Mouse (Mus musculus): ENCODE results near the gene Cacna1s. TPM values are rescaled to one million over a fixed set of nuclear protein-coding genes. Genes with fewer than 3 reads are reported as not detected.

Cacna1s gene
- polyA plus RNA-seq, 1 experiment = 1.0 TPM

DNA sequence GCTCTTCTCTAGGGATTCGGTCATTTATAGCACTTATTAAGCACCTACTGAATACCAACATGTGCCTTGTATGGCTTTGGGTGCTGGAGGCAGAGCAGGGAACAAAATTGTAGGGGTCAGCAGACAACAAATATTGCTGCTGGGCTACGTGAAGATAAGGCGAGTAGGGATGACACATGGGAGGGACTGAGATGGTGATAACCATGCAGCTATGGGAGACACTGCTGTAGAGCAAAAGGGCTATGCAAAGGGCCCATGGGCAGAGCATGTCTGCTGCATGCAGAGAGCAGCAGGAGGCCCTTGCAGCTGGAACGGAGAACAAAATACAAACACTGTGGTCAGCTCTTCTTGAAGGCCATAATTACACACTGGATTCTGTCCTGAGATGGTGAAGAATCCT is 49.5 kb downstream of the Cacna1s start:
- Histone ChIP-seq H3K9me3 (replicated peaks; ENCODE audit: control insufficient read depth, insufficient read depth, low read length, poor library complexity, severe bottlenecking) (no peaks in the 10 kb centered on the region), H3K27ac (ENCODE audit: insufficient read depth, low read length) (no peak overlapping the region)

GRCm38 (mm10) chr1:136102551-136102950 is 50.0 kb downstream of the Cacna1s start:
- Histone ChIP-seq H3K27me3 (ENCODE audit: control insufficient read depth, insufficient read depth, low read length, poor library complexity, severe bottlenecking) (no peaks in the 10 kb centered on the region), H3K9me3 (replicated peaks; ENCODE audit: control insufficient read depth, insufficient read depth, low read length, poor library complexity, severe bottlenecking) (no peaks in the 10 kb centered on the region), H3K36me3 (ENCODE audit: control insufficient read depth, insufficient read depth, low read length, poor library complexity, severe bottlenecking) (no peaks in the 10 kb centered on the region), H3K27ac (ENCODE audit: insufficient read depth, low read length) (no peak overlapping the region), H3K4me1 (ENCODE audit: control insufficient read depth, insufficient read depth, low read length) (no peaks in the 10 kb centered on the region), H3K4me3 (ENCODE audit: low read depth, low read length) (no peak overlapping the region), H3K9ac (ENCODE audit: low read depth, poor library complexity, severe bottlenecking) (no peak overlapping the region)
- TF ChIP-seq CTCF (IDR thresholded peaks at IDR 0.05; ENCODE audit: low read depth, low read length) (no peak), POLR2A (IDR thresholded peaks at IDR 0.05; ENCODE audit: insufficient read depth, low read length) (no peak), EP300 (IDR thresholded peaks at IDR 0.05; ENCODE audit: insufficient read depth, low read depth, low read length) (no peak)

More for the DNA sequence above, 49.5 kb downstream of the Cacna1s start:
- Histone ChIP-seq H3K4me3 (ENCODE audit: low read depth, low read length) (no peak overlapping the region), H3K9ac (ENCODE audit: low read depth, poor library complexity, severe bottlenecking) (no peak overlapping the region), H3K4me1 (ENCODE audit: control insufficient read depth, insufficient read depth, low read length) (no peaks in the 10 kb centered on the region), H3K36me3 (ENCODE audit: control insufficient read depth, insufficient read depth, low read length, poor library complexity, severe bottlenecking) (no peaks in the 10 kb centered on the region), H3K27me3 (ENCODE audit: control insufficient read depth, insufficient read depth, low read length, poor library complexity, severe bottlenecking) (no peaks in the 10 kb centered on the region)
- no peak for TF ChIP-seq POLR2A (IDR thresholded peaks at IDR 0.05; ENCODE audit: insufficient read depth, low read length)
- no peak for TF ChIP-seq EP300 (IDR thresholded peaks at IDR 0.05; ENCODE audit: insufficient read depth, low read depth, low read length)
- no peak for TF ChIP-seq CTCF (IDR thresholded peaks at IDR 0.05; ENCODE audit: low read depth, low read length)

- H3K27ac ChIP-seq (ENCODE audit: insufficient read depth, low read length) = no peak overlapping the region
- H3K4me3 ChIP-seq (ENCODE audit: low read depth, low read length) = no peak overlapping the region
- H3K4me1 ChIP-seq (ENCODE audit: control insufficient read depth, insufficient read depth, low read length) = no peaks in the 10 kb centered on the region
- H3K27me3 ChIP-seq (ENCODE audit: control insufficient read depth, insufficient read depth, low read length, poor library complexity, severe bottlenecking) = no peaks in the 10 kb centered on the region
- no peaks in the 10 kb centered on the region for H3K36me3 ChIP-seq (ENCODE audit: control insufficient read depth, insufficient read depth, low read length, poor library complexity, severe bottlenecking)
- no peak overlapping the region for H3K9ac ChIP-seq (ENCODE audit: low read depth, poor library complexity, severe bottlenecking)
- TF ChIP-seq EP300 (IDR thresholded peaks at IDR 0.05; ENCODE audit: insufficient read depth, low read depth, low read length) (no peak), CTCF (IDR thresholded peaks at IDR 0.05; ENCODE audit: low read depth, low read length) (no peak), POLR2A (IDR thresholded peaks at IDR 0.05; ENCODE audit: insufficient read depth, low read length) (no peak)
- H3K9me3 ChIP-seq (replicated peaks; ENCODE audit: control insufficient read depth, insufficient read depth, low read length, poor library complexity, severe bottlenecking) = no peaks in the 10 kb centered on the region
Observed at GRCm38 (mm10) chr1:136102981-136103380, 50.4 kb downstream of the Cacna1s start.

DNA sequence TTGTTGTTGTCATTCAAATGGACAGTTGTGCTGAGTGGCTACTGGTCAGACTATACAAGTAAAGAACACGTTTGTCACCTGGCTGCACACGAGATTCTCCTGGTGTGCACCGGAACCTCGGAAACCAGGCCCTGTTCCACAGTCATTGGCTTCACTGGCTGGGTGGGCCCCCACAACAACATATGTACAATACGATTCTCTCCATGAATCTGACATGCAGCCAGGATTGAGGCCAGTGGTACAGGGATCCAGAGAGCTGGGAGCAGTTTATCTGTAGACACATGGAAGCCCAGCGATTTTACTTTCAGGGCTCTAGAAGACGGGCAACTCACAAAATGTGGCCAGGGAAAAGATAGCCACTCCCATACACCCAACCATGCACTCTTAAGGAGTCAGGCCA is 51.1 kb downstream of the Cacna1s start:
- no peak overlapping the region for H3K27ac ChIP-seq (ENCODE audit: insufficient read depth, low read length)
- no peaks in the 10 kb centered on the region for H3K27me3 ChIP-seq (ENCODE audit: control insufficient read depth, insufficient read depth, low read length, poor library complexity, severe bottlenecking)
- H3K4me1 ChIP-seq (ENCODE audit: control insufficient read depth, insufficient read depth, low read length) = no peaks in the 10 kb centered on the region
- H3K4me3 ChIP-seq (ENCODE audit: low read depth, low read length) = no peak overlapping the region
- H3K9me3 ChIP-seq (replicated peaks; ENCODE audit: control insufficient read depth, insufficient read depth, low read length, poor library complexity, severe bottlenecking) = no peaks in the 10 kb centered on the region
- TF ChIP-seq CTCF (IDR thresholded peaks at IDR 0.05; ENCODE audit: low read depth, low read length) (no peak), POLR2A (IDR thresholded peaks at IDR 0.05; ENCODE audit: insufficient read depth, low read length) (no peak), EP300 (IDR thresholded peaks at IDR 0.05; ENCODE audit: insufficient read depth, low read depth, low read length) (no peak)
- H3K36me3 ChIP-seq (ENCODE audit: control insufficient read depth, insufficient read depth, low read length, poor library complexity, severe bottlenecking) = no peaks in the 10 kb centered on the region
- H3K9ac ChIP-seq (ENCODE audit: low read depth, poor library complexity, severe bottlenecking) = no peak overlapping the region

GRCm38 (mm10) chr1:136104741-136105140 is 52.2 kb downstream of the Cacna1s start:
- Histone ChIP-seq H3K36me3 (ENCODE audit: control insufficient read depth, insufficient read depth, low read length, poor library complexity, severe bottlenecking) (no peaks in the 10 kb centered on the region), H3K27me3 (ENCODE audit: control insufficient read depth, insufficient read depth, low read length, poor library complexity, severe bottlenecking) (no peaks in the 10 kb centered on the region), H3K4me1 (ENCODE audit: control insufficient read depth, insufficient read depth, low read length) (no peaks in the 10 kb centered on the region), H3K27ac (ENCODE audit: insufficient read depth, low read length) (no peak overlapping the region), H3K9me3 (replicated peaks; ENCODE audit: control insufficient read depth, insufficient read depth, low read length, poor library complexity, severe bottlenecking) (no peaks in the 10 kb centered on the region), H3K4me3 (ENCODE audit: low read depth, low read length) (no peak overlapping the region), H3K9ac (ENCODE audit: low read depth, poor library complexity, severe bottlenecking) (no peak overlapping the region)
- no peak for TF ChIP-seq POLR2A (IDR thresholded peaks at IDR 0.05; ENCODE audit: insufficient read depth, low read length)
- TF ChIP-seq CTCF (IDR thresholded peaks at IDR 0.05; ENCODE audit: low read depth, low read length) = no peak
- TF ChIP-seq EP300 (IDR thresholded peaks at IDR 0.05; ENCODE audit: insufficient read depth, low read depth, low read length) = no peak

DNA sequence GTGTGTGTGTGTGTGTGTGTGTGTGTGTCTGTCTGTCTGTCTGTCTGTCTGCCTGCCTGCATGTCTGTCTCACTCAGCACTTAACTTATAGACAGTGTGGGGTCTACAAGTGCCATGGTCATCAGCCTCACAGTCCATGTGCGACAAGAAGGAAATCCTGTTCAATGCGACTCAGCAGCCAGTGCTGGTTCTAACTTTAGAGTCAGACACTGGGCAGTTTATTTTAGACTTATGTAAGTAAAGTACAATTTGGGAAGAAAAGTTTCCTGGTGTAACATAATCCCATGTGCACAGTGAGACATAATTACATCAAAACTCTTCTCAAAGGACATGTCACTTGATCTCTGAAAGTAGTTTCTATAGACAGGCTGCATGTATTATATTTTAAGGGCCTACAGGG is 56.9 kb downstream of the Cacna1s start:
- Histone ChIP-seq H3K4me3 (ENCODE audit: low read depth, low read length) (no peak overlapping the region), H3K9ac (ENCODE audit: low read depth, poor library complexity, severe bottlenecking) (no peak overlapping the region), H3K36me3 (ENCODE audit: control insufficient read depth, insufficient read depth, low read length, poor library complexity, severe bottlenecking) (no peaks in the 10 kb centered on the region), H3K9me3 (replicated peaks; ENCODE audit: control insufficient read depth, insufficient read depth, low read length, poor library complexity, severe bottlenecking) (no peaks in the 10 kb centered on the region), H3K4me1 (ENCODE audit: control insufficient read depth, insufficient read depth, low read length) (no peaks in the 10 kb centered on the region), H3K27ac (ENCODE audit: insufficient read depth, low read length) (no peak overlapping the region), H3K27me3 (ENCODE audit: control insufficient read depth, insufficient read depth, low read length, poor library complexity, severe bottlenecking) (no peaks in the 10 kb centered on the region)
- TF ChIP-seq CTCF (IDR thresholded peaks at IDR 0.05; ENCODE audit: low read depth, low read length) = no peak

All from ES-Bruce4 (cell line).